Mouse (Mus musculus) adrenal gland, adult 2 months (tissue): ENCODE measurements around the gene Rnf222. TPM values are rescaled to one million over a fixed set of nuclear protein-coding genes. Genes with fewer than 3 reads are reported as not detected.

ENCODE experiments used
- DNase-seq: peaks from one replicate; pipeline ENCODE4 v3.0.0; 2021
- polyA plus RNA-seq: library from polyadenylated mRNA; depleted of rRNA; stranded (reverse); fragments of >200 nt; gene quantifications from 2 replicates; pipeline ENCODE4 v1.2.3, GENCODE M21; 2012
- total RNA-seq, 2 experiments: library from RNA; stranded (reverse); gene quantifications; 2 replicates each; pipeline ENCODE4 v1.2.3; 2021

Rnf222 gene
- total and polyA plus RNA-seq, 3 experiments: 0.09 to 0.39 TPM; not detected in 1

DNA sequence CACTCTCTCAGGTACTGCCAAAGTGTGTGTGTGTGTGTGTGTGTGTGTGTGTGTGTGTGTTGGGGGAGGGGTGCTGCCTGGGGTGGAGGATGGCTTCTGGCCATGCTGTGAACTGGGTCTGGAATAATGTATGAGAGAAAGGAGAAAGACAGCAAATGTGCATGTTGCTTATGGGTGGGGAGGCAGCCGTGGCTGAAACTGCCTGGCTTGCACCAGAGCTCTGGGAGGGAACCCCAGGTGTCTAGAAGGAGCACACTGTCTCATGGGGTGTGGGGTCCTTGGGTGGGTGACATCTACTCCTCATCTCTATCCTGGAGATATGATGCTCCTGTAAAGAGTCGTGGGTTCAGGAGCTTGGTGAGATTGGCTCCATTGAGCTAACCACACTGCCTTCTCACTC, 300 bp downstream of the Rnf222 start:
- no peak for DNase-seq

DNA sequence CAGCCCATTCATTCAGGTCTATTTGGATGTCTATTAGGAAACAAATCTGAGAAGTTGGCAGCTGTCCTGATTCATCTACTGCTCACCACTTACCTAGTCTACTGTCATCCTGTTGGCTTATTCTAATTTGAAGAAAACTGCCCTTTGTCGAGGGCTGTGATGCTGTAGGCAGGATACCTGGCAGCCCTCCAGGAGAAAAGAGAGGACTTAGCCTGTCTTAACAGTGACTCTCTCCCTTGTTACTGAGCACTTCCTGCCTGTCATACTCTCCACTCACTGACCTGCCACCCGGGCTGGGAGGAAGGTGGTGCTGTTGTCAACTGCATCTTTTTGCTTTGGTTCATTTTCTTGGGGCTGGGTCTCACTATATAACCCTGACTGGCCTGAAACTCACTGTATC, 2.3 kb downstream of the Rnf222 start:
- DNase-seq: no peak

DNA sequence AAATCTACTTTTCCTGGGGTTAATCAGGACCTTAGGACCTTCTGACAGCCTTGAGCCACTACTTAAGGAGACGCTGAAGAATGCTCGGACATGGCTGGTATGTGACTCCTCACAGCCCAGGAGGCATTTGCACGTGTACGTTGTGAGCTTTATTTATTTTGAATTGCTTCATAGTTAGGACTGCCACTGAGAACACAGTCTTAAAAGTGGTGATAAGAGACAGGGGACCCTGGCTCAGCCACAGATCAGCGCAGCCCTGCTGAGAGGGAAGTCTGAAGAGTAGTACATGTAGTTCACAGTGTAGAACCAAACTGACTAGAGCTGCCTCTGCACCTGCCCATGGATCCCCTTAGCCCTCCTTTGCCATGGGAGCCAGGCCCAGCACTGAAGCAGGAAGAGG, 3.5 kb downstream of the Rnf222 start:
- no peak for DNase-seq

DNA sequence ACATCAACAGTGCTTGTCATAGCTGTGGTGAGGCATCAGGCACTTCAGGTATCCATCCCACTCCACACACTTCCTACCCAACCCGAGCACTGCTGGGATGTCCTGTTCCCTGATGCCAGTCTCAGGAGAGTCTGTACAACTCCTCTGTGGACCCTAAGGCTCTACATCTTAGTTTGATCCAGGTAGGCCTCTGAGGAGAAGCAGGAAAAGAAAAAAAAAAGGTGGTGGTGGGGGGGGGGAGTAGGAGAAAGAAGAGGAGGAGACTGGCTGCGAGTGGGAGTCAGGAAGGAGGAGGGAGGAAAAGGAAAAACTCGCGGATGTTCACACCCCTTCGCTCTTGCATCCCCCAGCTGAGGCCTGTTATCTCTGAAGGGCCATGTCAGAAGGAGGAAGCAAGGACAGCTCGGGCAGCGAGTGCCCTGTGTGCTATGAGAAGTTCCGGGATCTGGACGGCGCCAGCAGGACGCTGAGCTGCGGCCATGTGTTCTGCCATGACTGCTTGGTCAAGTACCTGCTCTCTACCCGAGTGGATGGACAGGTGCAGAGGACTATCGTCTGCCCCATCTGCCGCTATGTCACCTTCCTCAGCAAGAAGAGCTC, 4.0 kb downstream of the Rnf222 start:
- no peak for DNase-seq

DNA sequence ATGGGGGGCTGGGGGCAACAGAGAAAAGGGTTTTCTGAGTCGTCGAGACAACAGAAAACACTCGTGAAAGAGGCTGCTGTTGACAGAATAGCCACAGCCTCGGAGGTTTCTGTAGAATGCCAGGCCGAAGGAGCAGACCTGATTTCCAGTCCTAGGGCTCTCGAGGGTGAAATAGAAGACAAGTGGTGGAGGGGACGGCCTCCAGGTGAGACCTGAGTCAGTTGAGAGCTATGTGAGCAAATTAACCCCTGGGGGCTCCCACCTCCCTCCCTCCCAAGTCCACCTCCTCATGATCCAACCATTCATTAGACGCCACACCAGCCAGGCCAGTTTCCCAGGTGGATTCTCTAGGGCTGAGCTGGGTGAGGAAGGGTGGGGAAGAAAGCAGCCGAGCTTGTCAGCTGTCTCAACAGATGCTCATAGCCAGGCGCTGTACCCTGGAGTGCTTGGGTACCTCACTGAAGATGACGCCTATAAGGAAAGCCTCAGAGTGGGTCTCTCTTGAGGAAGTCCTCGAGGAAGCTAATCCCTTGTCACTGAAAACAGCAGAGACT, 5.6 kb downstream of the Rnf222 start:
- DNase-seq: no peak

DNA sequence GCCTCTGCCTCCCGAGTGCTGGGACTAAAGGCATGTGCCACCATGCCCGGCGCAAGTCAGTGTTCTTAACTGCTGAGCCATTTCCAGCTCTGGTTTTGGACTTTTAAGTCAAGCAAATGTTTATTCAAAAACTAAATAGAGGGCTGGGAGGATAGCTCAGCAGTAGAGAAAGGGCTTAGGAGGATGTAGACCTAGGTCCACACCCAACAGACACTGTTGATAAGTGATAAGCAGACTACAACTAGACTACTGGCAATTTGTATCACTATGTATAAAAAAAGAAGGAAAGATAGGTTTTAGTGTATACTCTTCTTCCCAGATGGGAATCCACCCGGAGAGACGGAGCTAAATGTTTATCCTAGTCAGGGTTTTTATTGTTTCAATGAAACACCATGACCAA, 7.9 kb downstream of the Rnf222 start:
- no peak for DNase-seq

DNA sequence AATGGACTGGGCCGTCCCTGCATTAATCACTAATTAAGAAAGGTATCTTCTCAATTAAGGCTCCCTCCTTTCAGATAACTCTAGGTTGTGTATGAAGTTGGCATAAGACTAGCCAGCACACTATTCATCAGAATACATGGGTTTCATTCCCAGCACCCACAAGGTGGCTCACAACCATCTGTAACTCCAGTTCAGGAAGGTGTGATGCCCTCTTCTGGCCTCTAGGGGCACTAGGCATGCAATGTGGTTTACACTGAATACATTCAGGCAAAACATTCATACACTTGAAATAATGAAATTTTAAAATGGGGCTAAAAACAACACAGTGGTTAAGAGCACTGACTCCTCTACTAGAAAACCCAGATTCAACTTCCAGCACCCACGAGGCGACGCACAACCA, 8.8 kb downstream of the Rnf222 start:
- DNase-seq: no peak

DNA sequence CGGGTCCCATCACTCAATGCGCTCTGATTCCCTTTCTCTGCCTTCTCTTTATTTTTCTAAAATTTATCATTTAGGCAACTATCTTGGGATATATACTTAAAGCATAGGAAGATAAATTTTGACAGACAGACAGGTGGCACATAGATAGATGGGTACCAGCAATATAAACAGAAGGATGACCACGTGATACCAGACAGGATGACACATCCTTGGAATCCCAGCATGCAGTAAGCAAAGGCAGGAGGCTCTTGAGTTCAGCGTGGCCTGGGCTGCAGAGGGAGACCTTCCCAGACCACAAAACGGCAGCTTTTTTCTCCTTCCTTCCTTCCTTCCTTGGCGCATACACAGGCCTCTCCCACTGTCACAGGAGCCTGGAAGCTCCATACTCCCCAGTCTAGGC, 9.5 kb downstream of the Rnf222 start:
- DNase-seq: no peak

DNA sequence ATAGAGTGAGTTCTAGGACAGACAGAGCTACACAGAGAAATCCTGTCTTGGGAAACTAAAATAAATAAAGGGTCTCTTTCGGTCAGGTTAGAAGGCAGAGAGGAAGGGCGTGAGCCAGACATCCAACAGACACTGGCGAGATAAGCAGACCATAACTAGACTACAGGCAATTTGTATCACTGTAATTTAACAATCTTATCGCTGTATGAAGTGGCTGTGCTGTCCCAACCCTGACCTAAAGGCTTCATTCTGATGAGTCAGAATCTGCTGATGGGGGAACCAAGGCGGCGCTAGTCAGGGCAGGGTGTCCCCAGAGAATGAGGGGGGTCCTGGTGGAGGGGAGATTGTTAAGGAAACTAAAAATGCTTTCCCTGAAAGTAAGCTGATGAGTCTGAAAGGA, 10.4 kb downstream of the Rnf222 start:
- DNase-seq: peak; percentile 49

DNA sequence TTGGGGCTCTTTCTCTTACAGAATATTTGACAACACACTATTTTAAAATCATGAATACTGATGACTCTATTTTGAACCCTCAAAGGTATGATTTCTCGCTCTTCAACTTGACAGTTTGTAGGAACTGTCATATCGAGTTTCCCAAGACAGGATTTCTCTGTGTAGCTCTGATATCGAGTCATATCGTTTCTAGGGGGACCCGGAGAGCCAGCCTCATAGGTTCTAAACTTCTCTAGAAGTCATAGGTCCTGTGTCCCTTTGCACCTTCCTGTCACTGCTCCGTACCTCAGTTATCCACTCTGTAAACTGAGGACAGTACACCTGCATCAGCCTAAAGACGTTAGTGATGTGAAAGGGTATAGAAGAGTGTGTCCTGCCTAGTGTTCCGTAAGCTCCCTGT, 11.5 kb downstream of the Rnf222 start:
- DNase-seq: no peak

DNA sequence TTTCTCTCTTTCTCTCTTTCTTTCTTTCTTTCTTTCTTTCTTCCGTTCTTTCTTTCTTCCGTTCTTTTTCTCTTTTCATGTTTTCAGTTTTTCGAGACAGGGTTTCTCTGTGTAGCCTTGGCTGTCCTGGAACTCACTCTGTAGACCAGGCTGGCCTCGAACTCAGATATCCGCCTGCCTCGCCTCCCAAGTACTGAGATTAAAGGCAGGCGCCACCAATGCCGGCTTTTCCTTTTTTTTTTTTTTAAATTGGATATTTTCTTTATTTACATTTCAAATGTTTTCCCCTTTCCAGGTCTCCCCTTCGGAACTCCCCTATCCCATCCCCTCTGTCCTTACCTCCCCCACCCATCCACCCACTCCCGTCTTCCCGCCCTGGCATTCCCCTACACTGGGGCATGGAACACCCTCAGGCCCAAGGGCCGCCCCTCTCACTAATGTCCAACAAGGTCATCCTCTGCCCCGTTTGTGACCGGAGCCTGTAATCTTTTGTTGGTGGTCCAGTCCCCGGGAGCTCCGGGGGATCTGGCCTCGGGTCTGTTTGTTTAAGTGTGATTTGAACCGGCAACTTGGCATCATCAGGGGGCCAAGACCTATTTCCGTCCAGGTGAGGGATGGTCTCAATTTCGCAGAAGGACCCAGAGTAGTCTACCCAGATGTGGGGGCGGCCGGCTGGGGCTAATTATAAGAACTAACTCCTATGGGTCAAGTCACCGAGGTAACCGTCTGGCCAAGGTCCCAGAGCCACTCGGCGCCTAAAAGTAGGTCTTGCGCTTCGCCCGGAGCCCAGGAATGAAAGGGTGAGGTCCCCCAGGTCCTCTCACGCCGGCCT, 12.4 kb downstream of the Rnf222 start:
- no peak for DNase-seq

DNA sequence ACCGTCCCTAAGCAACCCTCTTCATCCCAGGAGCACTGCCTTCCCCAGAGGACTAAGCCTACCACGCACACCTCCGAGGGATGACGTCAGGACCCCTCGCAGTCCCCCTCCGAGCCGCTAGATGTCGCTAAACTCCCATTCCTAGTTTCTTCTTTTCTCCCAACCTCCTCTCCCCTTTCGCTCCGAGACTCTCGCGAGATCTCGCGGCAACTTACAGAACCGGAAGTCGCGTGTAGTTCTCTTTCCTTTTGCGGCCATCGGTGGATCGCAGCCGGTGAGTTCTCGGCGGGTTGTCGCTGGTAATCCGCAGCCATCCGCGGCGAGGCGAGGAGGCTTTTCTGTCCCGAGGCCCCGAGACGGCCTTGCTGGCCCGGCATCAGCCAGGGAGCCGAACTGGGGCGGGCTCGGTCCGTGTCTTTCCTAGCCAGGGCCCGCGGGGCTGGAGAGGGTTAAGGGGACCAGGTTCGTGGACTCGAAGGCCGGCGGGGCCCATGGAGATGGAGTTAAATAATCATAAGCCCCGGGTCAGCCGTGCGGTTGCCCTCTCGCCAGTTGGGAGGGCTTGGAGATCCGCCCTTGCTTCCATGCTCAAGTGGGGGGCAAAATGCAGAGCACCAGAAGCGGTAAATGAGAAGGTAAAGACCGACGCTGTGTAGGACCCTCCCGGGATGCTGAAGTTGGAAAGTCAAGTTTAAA, 13.1 kb downstream of the Rnf222 start, which contains the start of gene Rpl26:
TSS of gene Rpl26 (plus strand) at position 233 of the 696 bp plus-strand sequence.
- peak; percentile 98 for DNase-seq

DNA sequence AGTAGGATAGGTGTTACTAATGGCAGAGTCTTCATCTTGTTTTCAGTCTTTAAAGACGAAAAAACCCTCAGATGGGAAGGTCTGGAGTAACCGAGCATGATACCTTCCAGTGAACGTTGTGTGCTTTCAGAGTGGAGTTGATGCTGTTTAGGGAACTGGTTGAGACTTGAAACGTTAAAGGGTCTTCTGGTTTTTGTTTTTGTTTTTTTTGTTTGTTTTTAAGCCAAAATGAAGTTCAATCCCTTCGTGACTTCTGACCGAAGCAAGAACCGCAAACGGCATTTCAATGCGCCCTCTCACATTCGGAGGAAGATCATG, 13.7 kb downstream of the Rnf222 start:
- DNase-seq: no peak

DNA sequence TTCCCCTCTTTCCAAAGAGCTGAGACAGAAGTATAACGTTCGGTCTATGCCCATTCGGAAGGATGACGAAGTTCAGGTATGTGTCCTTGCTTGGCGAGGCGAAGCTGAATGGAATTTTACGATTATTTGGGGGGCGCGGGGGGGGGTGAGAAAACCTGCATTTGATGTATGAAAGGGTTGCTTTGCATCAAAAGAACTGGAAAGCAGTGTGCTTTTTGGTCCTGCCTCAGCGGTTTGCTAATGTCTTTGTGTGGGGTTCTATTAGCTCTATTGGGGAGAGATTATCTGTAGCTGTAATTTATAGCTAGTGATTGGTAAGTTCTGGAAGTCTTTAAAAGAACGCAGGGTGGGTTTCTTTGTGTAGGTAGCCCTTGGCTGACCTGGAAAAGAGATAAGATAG, 14.0 kb downstream of the Rnf222 start:
- no peak for DNase-seq

DNA sequence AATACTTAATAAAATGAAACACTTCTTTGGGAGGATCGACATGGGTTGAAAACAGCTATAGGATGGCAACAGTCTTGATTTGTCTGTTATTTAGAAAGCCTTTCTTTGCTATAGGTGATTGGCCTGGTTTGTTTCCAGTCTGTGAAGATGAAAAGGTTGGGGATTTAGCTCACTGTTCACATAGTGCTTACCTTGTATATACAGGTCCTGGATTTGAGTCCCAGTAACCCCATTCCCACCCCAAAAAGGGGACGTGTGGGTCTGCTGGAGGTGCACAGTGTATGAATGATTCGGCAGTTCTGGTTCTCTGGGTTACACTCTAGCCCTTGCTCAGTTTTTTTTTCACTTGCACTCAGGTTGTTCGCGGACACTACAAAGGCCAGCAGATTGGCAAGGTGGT, 14.5 kb downstream of the Rnf222 start:
- no peak for DNase-seq

DNA sequence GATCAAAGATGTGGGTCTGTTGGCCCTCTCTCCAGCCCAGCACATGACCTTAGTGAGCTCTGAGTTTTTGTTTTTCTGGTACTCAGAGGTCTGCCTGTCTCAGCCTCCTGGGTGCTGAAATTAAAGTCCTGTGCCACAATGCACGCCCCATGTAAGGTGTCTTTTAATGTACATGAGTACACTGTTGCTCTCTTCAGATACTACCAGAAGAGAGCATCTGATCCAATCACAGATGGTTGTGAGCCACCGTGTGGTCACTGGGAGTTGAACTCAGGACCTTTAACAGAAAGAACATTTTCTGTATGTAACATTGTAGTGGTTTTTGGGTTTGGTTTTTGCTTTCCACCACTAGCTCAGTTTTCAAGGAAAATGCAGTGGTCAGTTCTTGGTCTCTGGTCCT, 15.4 kb downstream of the Rnf222 start:
- no peak for DNase-seq

DNA sequence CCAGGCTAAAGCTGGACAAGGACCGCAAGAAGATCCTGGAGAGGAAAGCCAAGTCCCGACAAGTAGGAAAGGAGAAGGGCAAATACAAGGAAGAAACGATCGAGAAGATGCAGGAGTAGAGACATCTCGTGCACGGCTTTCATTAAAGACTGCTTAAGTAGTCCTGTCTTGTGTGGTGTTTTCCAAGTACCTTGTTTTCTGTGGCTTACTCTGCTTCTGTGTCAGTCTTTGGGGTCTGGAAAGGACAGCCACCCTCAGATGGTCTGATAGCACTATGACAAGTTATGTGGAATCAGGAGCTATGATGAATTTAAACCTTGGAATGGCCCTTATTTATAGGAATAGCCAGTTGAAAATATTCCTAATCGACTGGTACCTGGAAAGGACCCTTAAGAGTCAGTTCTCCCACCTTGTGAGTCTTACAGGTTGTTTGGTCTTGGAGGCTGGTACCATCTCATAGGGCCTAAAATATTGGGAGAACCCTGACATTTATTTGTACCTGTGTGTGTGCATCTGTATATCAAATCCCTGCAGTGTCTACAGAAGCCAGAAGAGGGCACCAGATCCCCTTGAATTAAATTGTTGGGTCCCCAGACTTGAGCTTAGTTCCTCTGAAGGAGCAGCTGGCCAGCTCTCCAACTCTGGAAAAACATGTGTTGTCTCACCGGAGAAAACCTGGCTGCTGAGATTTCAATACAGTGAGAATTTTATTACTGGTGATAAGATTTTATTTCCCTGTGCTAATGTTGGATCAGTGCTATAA, 16.2 kb downstream of the Rnf222 start:
- peak; percentile 69 for DNase-seq

DNA sequence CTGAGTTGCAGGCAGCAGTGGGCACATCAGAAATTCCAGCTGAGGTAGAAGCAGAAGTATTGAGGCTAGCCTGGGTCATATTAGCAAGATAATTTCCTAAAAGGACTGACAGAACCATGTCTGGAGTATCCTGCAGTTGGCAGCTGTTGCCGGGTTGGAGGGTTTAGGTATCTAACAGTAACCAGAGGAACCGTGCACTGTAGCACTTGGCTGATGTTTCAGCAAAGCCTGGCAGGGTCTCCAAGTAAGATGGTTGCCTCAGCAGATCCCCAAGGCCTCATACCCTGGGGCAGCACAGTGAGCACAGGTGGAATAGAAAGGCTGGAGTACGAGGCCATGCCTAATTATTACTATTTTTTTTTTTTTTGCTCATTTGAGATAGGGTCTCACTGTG, 16.8 kb downstream of the Rnf222 start:
- no peak for DNase-seq

DNA sequence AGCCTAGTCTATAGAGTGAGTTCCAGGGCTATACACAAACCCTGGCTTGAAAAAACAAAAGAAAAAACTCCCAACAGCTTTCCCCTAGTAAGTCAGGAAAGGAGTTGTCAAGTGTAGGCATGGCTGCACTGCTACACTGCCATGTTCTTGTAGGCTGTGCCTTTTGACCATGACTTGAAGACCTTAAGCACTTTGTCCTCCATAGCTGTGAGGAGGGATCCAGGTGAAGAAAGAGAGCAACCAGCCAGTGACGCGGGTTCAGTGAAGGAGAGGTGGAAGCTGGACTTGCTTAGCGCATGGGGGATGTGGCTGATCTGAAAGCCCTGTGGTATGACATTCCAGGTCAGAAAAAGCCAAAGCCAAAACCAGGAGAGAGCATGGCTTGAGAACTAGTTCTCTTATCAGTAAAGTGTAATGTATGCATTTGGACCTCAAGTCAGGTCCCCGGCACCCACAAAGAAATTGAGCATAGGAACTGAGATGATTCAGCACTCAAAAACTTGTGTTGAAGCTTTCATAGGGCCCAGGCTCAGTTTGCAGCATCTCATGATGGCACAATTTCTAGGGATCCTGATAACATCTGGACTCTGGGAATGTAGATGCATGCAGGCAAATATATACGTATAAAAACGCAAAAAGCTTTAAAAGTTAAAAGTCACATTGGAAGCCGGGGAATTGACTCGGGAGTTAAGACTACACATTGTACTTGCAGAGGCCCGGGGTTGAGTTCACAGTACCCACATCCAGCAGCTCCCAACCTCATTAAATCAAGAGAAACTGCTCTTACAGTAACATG, 17.5 kb downstream of the Rnf222 start:
- DNase-seq: no peak

DNA sequence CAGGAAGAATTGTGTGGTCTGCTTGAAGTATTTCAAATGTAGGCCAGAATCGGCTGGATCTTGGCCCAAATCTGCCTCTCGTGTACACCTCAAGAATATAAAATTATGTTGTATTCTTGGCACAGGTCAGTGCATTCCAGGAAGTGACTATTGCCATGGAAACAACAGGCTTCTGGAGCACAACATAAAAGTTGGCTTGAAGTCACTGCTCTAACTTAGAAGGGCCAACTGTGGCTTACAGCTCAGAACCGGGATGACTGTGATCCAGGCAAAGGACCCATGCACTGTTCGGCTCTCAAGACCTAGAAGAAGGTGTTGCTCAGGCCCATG, 18.1 kb downstream of the Rnf222 start:
- DNase-seq: no peak

DNA sequence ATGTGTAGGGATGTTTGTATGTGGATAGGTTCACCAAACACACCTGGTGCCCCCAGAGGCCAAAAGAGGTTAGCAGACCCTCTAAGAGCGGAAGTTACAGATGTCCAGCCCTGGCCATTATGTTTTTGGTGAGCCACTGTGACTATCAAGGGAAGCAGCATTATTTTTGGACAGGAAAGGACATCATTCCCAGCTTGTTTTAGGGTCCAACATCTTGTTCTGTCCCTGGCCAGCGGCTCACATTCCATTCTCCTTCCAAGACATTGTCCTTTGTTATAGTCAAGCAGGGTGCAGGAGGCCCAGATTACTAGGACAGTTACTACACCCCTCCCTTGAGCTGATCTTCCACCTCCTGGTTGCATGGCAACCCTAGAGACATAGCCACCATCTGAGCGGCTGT, 18.9 kb downstream of the Rnf222 start:
- no peak for DNase-seq
